Mouse (Mus musculus) spleen, postnatal 10 days (tissue): ENCODE results near the gene Aldh3b2.

Experiments
- DNase-seq, 2 experiments: peaks; one replicate each; pipeline ENCODE4 v3.0.0; 2021 to 2022; ENCODE audit warnings: low spot score in 2 of 2

Aldh3b2 gene

GRCm38 (mm10) chr19:3972229-3972628 lies at the start of gene Aldh3b2:
Gene Aldh3b2 (plus strand): TSS chr19:3972328.
- DNase-seq = peak in 1 of 2 experiments; percentile 67

DNA sequence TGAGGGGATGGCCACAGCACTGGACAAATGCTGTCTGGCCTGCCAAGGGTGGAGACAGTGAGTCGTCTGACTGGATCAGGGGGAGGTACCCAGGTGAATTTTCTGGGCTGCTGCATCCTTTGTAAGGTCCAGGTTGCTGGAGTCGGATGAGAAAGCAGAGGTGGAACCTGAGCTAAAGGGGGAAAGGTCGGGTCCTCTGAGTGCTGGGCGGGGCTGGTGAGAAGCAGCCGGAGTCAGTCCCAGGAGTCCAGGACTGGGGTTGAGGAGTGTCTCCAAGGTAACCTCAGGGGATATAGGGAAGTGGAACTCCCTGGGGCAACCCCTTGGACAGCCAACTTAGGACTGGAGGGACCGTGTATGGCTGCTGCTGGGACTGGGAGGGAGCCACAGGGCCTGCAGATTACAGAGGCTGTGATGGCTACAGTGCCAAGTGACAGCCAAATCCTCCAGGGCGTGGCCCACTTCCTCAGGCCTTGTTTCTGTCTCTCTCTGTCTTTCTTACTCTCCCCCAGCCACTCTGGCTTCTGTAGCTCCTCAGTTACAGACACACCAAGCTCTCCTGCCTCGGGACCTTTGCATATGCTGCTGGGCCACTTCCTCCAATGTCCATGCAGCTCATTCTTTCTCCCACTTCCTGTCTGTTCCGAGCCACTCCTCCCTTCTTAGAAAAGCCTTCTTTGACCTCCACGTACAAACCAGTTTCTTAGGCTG lies 49.3 kb upstream of the Aldh3b2 start:
- peak in 1 of 2 experiments; percentile 64 for DNase-seq

DNA sequence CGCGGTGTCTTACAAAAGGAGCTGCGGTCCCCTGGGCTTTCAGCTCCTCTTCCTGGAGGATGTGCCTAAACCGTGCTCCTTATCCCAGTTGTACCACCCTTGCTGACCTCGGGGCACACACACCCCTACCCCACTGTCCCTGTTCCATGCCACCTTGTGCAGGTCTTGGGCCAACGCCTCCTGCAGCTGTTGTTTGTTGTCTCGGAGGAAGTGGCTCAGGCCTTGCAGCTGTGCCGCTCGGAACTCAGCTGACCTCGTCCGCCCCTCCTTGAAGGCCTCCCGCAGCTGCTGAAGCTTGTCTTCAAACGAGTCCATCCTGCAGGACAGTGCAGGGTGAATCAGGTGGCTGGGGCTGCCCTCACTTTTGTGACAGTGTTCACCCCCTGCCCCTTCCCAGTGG lies 48.5 kb upstream of the Aldh3b2 start:
- DNase-seq = peak; percentile 44 to 71

GRCm38 (mm10) chr19:3924190-3924589 lies 47.9 kb upstream of the Aldh3b2 start:
- DNase-seq = no peak

- no peak for DNase-seq
Measured at GRCm38 (mm10) chr19:3924868-3925267, 47.3 kb upstream of the Aldh3b2 start.

DNA sequence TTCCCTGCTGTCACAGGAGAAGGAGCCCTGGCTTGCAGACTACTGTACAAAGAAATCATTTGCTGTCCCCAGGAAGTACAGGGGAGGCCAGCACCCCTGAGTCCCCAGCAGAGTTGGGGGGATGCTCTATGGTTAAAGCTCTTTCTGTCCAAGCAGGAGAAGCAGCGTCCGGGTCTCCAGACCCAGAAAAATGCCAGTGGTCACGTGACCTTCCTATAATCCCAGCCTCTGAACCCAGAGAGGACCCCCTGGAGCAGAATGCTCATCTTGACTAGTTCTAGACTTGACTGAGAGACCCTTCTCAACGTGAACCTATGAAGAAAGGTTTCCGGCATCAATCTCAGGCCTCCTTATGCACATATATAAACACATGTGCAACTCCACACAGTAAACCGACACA lies 46.3 kb upstream of the Aldh3b2 start:
- no peak for DNase-seq

DNA sequence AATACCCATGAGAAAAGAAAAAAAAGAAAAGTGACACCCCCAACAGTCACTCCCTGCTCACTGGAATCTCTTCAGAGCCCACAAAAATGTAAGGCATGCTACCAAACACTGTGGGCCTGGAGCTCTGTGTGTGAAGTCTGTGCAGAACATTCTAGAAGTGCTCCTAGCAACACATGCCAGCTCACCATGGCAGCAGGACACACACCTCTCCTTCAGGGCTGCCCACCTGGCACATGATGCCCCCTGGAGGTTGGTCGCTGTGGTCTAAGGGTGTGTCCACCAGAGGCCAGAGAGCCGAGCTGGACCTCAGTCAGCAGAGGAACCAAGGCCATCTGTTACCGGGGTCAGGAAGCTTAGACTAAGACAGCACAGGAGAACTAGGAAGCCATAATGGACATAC lies 45.8 kb upstream of the Aldh3b2 start:
- DNase-seq = no peak

DNA sequence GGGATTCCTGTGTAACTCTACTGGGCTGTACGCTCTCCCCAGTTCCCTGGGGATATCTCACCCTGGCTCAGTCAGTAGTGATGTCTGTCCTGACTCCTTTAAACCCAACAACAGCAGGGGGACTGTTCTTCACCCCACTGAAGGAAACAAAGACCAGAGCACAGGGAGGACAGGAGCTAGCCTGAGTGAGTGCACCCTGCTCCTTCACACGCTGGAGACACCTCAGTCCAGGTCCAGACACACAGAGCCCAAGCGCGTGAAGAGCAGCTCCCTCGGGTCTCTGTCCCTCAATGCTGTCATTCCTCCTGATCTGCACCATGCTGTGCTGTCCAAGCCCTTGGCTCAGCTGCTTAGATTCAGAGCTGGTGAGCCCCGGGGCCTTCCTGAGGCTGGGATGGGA lies 45.4 kb upstream of the Aldh3b2 start:
- no peak for DNase-seq

GRCm38 (mm10) chr19:3927989-3928388 lies 44.1 kb upstream of the Aldh3b2 start:
- no peak for DNase-seq

DNA sequence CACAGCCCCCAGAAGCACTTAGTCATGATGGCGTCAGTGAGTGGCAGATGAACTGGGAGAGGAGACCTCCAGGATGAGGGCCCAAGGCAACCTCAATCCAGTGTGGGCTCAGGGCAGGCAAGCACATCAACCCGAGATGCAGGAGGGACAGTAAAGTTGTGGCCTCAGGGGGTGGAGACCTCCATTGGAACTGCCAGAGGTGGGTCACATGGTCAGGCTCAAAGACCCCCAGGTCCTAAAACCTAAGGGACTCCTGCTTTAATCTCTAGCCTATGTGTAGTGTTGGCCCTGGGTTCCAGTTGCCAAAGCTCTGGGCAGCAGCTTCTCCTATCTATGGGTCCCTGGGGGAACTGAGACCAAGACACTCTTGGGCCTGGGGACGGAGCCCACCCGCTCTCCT lies 43.3 kb upstream of the Aldh3b2 start:
- DNase-seq = no peak

DNA sequence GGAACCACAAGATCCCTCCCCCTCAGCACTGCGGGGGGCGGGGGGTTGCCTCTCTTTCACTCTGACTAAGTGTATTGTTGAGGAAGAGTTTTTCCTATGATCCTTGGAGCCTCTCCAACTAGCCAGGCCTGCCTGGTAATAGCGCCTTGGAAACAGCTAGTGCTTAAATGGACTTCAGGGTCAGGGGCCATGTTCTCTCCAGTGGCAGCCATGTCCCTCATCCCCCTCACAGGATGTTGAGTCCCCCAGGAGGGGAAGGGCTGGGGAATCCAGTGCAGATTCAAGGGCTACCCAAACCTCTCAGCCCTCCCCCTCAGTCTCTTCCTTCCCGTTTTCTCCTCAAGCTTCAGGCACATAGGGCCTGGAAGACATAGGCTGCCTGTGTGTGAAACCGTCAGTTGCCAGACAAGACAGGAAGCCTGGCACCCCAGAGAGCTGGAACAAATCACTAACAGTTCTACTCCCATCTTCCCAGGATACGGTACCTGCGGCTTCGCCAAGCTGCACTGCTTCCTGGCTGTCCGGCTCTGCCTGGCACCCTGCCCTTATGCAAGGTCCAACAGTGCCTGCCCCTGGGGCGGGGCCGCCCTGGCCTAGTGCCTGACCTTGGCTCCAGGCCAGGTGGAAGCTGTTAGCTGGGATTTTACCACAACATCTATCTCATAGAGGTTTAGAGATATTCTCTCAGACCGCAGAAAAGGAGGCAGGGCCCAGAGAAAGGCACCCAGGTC lies 42.8 kb upstream of the Aldh3b2 start, which contains the start of gene Aldh3b1:
TSS of gene Aldh3b1 (minus strand) at position 598 of the 731 bp plus-strand sequence.
- peak; percentile 41 to 66 for DNase-seq

DNA sequence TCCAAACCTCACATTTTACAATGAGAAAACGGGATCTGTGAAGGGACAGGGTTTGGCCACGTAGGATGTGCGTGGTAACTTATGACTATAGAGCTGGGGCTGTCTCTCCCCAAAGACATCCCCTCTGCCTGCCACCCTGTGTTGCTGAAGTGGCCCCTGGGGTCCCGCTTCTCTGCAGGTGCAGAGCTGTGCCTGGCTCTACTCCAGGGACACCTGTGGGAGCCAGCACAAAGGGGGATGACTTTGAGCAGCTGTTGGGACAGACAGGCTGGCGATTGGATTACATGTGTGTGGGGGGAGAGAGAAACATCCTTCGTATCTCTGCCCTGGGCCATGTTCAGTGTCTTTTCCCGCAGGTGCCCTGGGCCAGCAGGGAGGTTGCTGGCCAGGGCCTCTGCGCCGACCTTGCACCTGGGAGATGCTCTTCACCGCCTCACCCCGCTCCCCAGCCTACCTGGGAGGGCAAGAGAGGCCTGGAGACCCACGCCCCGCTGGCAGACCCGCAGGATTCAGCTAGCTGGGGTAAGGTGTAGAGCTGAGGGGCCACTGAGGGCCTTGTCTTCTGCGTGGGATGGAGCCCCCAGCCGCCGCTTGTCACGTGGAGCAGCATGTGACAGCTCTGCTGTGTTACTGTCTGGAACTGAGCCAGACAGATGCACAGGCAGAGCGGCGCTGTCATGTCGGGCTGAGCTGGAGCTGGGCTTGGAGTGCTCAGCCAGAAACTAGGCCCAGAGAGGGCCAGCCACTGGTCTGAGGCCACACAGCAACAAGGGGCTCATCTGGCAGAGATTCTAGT lies 41.7 kb upstream of the Aldh3b2 start:
- no peak for DNase-seq

DNA sequence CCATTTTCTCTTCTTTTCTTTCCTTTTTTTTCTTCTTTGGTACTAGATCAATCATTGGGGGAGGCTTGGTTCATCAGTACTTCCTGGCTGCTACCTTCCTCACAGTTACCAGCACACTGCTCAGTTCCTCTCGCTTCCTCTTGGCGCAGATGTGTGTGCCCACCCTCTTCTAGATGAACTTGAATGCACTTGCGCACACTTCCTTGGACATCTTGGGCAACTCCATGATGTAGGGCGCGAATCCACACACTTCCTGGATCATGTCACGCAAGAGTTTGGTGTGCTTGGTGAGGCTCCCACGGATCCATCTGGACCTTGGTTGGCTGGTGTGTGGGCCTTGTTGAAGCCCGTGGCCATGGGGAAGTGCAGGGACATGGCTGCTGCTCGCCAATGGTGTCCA lies 40.4 kb upstream of the Aldh3b2 start:
- no peak for DNase-seq

GRCm38 (mm10) chr19:3935032-3935895 lies 36.9 kb upstream of the Aldh3b2 start, which contains the start of gene Unc93b1:
Gene Unc93b1 (plus strand): TSS chr19:3935186.
- DNase-seq = peak; percentile 50 to 79

DNA sequence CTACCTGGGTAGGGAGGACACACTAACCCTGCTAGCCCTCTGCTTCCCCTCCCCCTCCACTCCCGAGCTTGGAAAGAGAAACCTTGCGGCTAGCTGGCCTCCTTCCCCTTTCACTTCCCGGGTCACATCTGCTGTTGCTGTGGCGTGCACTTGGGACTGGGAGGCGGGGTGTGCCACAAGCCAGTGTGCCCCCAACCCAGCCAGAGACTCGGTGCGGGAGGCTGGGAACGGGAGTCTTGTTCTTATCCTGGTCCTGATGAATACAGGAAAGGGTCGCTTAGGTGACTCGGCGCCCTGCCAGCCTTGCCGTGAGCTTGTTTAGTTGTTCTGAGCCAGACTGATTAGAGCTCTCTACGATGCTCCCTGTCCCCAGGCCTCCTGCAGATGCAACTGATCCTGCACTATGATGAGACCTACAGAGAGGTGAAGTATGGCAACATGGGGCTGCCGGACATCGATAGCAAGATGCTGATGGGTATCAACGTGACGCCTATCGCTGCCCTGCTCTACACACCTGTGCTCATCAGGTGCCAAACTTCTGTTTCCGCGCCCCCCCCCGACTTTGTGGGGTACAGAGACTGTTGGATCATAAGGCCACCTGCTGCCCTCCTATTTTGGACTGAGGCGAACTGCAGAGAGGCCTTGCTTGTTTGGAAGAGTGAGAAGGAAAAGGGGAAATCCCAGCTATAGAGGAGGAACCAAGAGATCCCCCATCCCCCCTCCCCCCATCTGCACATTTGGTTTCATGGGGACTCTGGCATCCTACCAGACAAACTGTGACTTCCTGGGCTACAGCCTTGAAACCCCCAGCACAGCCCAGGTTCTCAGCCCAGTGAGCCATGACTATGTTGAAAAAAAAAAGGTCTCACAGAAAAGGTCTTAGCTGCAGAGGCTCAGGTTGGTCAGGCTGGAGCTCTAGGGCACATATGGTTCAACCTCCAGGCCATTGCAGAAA lies 36.0 kb upstream of the Aldh3b2 start:
- DNase-seq = peak; percentile 43 to 81

DNA sequence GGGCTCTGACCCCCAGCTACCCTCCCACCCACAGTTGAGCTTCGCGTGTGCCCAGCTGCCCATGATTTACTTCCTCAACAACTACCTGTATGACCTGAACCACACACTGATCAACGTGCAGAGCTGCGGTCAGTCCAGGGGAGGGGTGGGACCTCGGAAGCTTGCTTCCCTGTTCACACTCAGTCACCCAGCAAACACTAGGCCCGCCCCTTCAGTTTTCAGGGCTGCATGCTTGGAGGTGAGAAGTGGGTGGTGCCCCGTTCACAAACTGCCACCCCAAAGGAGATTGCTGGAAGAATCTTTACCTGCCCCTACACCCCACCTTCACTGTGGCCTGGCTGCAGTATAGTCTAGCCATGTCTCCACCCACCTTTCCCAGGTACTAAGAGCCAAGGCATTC lies 29.8 kb upstream of the Aldh3b2 start:
- DNase-seq = no peak

DNA sequence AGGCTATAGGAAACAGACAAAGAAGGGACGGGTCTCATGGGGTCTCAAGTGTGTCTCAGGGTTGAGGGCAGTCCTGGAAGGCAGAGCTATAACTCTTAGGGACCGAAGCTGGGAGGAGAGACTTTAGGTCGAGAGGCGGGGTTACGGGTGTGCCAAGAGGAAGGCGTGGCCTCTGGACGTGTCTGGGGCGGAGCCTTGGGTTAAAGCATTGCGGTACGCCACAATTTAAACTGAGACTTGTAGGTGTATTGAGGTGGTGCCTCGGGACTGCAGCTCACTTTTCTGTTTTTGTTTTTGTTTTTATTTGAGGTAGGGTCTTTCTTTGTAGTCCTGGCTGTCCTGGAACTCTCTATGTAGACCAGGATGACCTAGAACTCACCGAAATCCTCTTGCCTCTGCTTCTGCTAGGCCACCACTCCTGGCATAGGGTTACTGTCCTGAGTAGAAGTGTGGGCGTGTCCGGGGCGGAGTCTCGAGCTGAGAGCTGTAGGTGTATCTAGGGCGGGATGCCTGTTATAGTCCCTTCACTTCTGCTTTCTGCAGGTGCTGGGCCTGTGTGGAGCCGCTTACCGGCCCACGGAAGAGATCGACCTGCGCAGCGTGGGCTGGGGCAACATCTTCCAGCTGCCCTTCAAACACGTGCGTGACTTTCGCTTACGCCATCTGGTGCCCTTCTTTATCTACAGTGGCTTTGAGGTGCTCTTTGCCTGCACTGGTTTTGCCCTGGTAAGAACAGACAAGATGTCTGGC lies 29.0 kb upstream of the Aldh3b2 start:
- peak; percentile 47 to 86 for DNase-seq

DNA sequence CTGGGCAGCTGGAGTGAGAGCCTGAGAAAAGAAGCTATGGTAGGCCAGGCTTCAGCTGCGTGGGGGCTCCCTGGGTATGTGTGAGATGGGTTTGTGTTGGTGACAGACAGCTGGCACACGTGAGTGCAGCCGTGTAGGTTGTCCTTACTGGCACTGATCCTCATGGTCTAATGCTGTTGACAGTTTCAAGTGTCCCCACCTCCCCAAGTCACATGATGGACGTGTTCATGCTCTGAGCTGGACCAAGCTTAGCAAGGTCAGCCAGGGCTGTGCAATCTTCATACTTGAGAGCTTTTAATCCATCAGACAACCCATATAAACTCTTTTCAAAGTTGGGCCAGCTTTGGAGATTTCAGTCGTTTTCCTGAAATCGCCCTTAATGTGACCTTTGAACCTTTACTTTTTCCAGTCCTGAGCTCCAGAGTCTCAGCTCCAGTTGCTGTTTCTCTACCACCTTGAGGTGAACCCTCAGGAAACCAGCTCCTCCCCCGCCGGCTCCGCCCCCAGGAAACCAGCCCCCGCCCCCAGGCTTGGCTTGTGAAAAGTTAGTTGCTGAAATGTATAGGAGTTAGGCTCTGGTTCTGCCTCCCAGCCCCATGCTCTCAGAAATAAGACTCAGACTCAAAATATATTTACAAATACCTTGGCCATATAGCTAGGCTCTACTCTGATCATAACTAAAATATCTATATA lies 26.1 kb upstream of the Aldh3b2 start:
- peak in 1 of 2 experiments; percentile 71 for DNase-seq

DNA sequence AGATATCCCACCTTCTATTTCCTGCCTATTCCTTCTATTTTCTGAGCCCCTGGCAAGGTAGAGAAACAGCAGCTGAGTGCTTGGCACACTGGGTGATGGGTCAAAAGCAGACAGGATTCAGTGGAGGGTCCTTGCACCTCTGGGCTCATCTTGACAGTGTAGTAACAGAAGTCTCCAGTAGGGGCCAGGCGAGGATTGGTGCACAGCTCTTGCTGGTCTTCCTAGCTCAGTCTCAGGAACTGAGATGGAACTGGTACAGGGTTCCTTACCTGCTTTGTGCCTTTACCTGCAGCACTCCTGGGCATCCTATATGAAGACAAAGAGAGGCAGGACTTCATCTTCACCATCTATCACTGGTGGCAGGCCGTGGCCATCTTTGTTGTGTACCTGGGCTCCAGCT lies 25.4 kb upstream of the Aldh3b2 start:
- peak in 1 of 2 experiments; percentile 80 for DNase-seq
